Mouse (Mus musculus) embryonic fibroblast, embryonic 13.5 days (primary cell): ENCODE data around the gene Rnf212.

Experiments
- CTCF ChIP-seq: IDR thresholded peaks from 2 replicates; pipeline ENCODE4 v1.5.1; 2011; ENCODE audit warnings: mild to moderate bottlenecking, control low read depth, low read length, moderate library complexity, borderline replicate concordance; ENCODE audit not compliant: insufficient read depth
- POLR2A ChIP-seq: IDR thresholded peaks from 2 replicates; pipeline ENCODE4 v1.6.1; 2011; ENCODE audit warnings: low read depth, mild to moderate bottlenecking, control low read depth, low read length, moderate library complexity

DNA sequence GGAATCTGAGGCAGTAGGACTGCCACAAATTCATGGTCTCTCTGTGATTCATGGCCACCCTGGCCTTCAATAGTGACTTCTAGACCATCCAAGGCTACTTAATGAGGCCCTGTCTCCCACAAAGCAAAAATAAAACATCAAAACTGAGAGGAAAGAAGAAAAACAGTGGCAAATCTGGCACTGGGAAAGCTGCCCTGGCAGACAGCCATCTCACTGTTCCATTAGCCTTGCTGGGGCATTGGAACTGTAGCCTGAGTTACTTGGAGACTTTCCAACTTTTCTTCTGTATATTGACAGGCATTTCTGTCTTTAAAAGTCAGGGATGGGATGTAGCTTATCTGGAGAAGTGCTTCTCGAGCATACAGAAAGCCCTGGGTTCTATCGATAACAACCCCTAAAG, 48.5 kb upstream of the Rnf212 start:
- TF ChIP-seq CTCF (no peak), POLR2A (no peak)
